ENCODE assay signal across 9 mouse cellular contexts in the genomic region with DNA sequence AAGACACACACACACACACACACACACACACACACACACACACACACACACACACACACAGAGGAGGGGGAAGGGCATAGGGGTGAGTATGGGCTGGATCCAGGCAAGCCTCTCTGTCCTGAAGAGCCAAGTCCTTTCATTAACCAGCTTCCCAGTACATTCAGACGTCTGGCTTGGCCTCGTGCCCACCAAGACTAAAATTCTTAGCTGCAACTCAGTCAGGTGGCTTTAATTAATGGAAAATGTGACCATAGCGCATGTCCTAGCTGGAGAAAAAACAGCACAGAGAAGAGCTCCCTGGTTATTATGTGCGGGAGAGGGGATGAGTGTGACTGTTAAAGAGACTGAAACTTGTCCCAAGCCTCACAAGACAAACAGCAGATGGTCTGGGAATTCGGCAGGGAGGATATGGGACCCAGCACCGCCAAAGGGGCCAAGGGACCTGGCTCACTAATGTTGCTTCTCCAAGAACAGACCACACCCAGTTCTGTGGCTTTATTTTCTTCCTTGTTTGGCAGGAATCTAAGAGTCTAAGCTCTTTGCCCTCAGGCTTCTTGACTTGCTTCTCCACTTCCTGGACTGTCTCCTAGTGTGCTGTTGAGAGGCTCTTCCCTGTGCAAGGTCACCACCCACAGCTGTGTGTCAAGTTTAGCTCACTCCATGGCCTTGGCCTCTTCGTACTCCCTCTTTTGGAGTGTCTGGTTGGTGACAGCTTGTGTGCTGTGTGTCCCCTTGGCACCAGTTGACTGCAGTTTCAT. TPM values are rescaled to one million over a fixed set of nuclear protein-coding genes. Genes with fewer than 3 reads are reported as not detected.
A peak's percentile ranks its signal among the peaks of the same experiment; 100 is the strongest.
DNase-seq lines count a peak whose midpoint lies in the region; ATAC-seq lines count a peak whose summit lies in the region.
"Had no signal": no experiment of that assay in that cellular context is flagged by ENCODE, and none has a peak within 500 bp of the region (broad histone marks: within the 10 kb centered on the region; RNA-seq: fewer than 3 reads in every experiment).

No protein-coding gene starts in this region.

- ATAC-seq in forebrain, embryonic 12.5 days (ENCODE audit: low FRiP score), result peak; percentile 55; the same call in 1 of the 2 replicates
- no peak for ATAC-seq in hindbrain, embryonic 11.5 days (ENCODE audit: low FRiP score)
- peak; percentile 85 for ATAC-seq in limb, embryonic 13.5 days (ENCODE audit: low FRiP score, low read depth)

- peak overlapping the region; percentile 42; the same call in 1 of the 2 replicates for H3K27ac ChIP-seq in forebrain, embryonic 12.5 days
- H3K27ac ChIP-seq in hindbrain, embryonic 11.5 days (ENCODE audit: low read depth, low read length), result no peak overlapping the region
- peak overlapping the region; percentile 82 for H3K27ac ChIP-seq in limb, embryonic 13.5 days

- no peaks in the 10 kb centered on the region for H3K27me3 ChIP-seq in forebrain, embryonic 12.5 days
- no peaks in the 10 kb centered on the region for H3K27me3 ChIP-seq in hindbrain, embryonic 11.5 days (ENCODE audit: control insufficient read depth, insufficient read depth, low read length)
- no peaks in the 10 kb centered on the region for H3K27me3 ChIP-seq in limb, embryonic 13.5 days

- no peaks in the 10 kb centered on the region for H3K9me3 ChIP-seq in forebrain, embryonic 12.5 days
- H3K9me3 ChIP-seq in hindbrain, embryonic 11.5 days (ENCODE audit: control insufficient read depth, low read length), result no peaks in the 10 kb centered on the region
- H3K9me3 ChIP-seq in limb, embryonic 13.5 days, result no peaks in the 10 kb centered on the region

- H3K4me3 ChIP-seq in forebrain, embryonic 12.5 days (replicated peaks), result no peak overlapping the region
- no peak overlapping the region for H3K4me3 ChIP-seq in hindbrain, embryonic 11.5 days (ENCODE audit: low read depth, low read length)
- no peak overlapping the region for H3K4me3 ChIP-seq in limb, embryonic 13.5 days

- DNase-seq in cerebellum, adult 11 months, result peak; percentile 15
- no peak for DNase-seq in cerebellum, postnatal 36 days
- DNase-seq in NIH3T3 (ENCODE audit: low read depth), result peak; percentile 99
- peak; percentile 25 for DNase-seq in hindbrain, embryonic 11.5 days (ENCODE audit: low spot score)
- peak; percentile 29 for DNase-seq in ovary, postnatal 14 days (ENCODE audit: low spot score)
- DNase-seq in spleen, adult 18-20 months, result no peak

- peaks cover 13% of the 10 kb centered on the region for H3K4me1 ChIP-seq in forebrain, embryonic 12.5 days
- H3K4me1 ChIP-seq in hindbrain, embryonic 11.5 days (replicated peaks; ENCODE audit: control insufficient read depth, insufficient read depth, low read length), result no peaks in the 10 kb centered on the region
- H3K4me1 ChIP-seq in limb, embryonic 13.5 days, result peaks cover 36% of the 10 kb centered on the region

- H3K4me2 ChIP-seq in forebrain, embryonic 12.5 days, result no peak overlapping the region
- no peak overlapping the region for H3K4me2 ChIP-seq in hindbrain, embryonic 11.5 days (replicated peaks; ENCODE audit: low read depth, low read length)
- 0 out of 2 replicates have a peak overlapping the region, but pooled peaks have one; percentile 14 for H3K4me2 ChIP-seq in limb, embryonic 13.5 days (replicated peaks)

- H3K9ac ChIP-seq in forebrain, embryonic 12.5 days, result no peak overlapping the region
- H3K9ac ChIP-seq in hindbrain, embryonic 11.5 days (ENCODE audit: low read depth, low read length), result no peak overlapping the region
- H3K9ac ChIP-seq in limb, embryonic 13.5 days, result no peak overlapping the region

- WGBS in forebrain, embryonic 12.5 days, result 59% methylated on average over 7 of the region's 7 CpGs
- WGBS in hindbrain, embryonic 11.5 days, result 60% methylated on average over 7 of the region's 7 CpGs
- 22% methylated on average over 7 of the region's 7 CpGs for WGBS in limb, embryonic 13.5 days

- H3K36me3 ChIP-seq in forebrain, embryonic 12.5 days (replicated peaks), result no peaks in the 10 kb centered on the region
- H3K36me3 ChIP-seq in hindbrain, embryonic 11.5 days (ENCODE audit: control insufficient read depth, insufficient read depth, low read length), result no peaks in the 10 kb centered on the region
- no peaks in the 10 kb centered on the region for H3K36me3 ChIP-seq in limb, embryonic 13.5 days

RNA-seq across cellular contexts. Expression of a gene that starts 9.1 kb away (rescaled TPM):
- 13.8 and 15.8 TPM in 2 replicates for polyA plus RNA-seq in forebrain, embryonic 12.5 days (2016; fragmentation: Nextera tagmentation; extraction: Ambion mirVana)
- polyA plus RNA-seq in hindbrain, embryonic 11.5 days (2014; fragmentation: Nextera tagmentation; extraction: Ambion mirVana), result 10.4 and 11.5 TPM in 2 replicates
- polyA plus RNA-seq in limb, embryonic 13.5 days (2015; fragmentation: Nextera tagmentation; extraction: Ambion mirVana), result 6.5 and 6.9 TPM in 2 replicates

RNA-seq across cellular contexts. Expression of a gene that starts 27.1 kb away (rescaled TPM):
- not detected in 2 replicates for polyA plus RNA-seq in forebrain, embryonic 12.5 days (2016; fragmentation: Nextera tagmentation; extraction: Ambion mirVana)
- polyA plus RNA-seq in hindbrain, embryonic 11.5 days (2014; fragmentation: Nextera tagmentation; extraction: Ambion mirVana), result not detected in 2 replicates
- 0.04 and 0.05 TPM in 2 replicates for polyA plus RNA-seq in limb, embryonic 13.5 days (2015; fragmentation: Nextera tagmentation; extraction: Ambion mirVana)
- polyA plus RNA-seq: C2C12 had no signal

RNA-seq across cellular contexts. Expression of a gene that starts 35.2 kb away (rescaled TPM):
- not detected in 2 replicates for polyA plus RNA-seq in forebrain, embryonic 12.5 days (2016; fragmentation: Nextera tagmentation; extraction: Ambion mirVana)
- polyA plus RNA-seq in hindbrain, embryonic 11.5 days (2014; fragmentation: Nextera tagmentation; extraction: Ambion mirVana), result 0.27 TPM in 1 of 2 replicates, not detected in the other
- polyA plus RNA-seq in limb, embryonic 13.5 days (2015; fragmentation: Nextera tagmentation; extraction: Ambion mirVana), result 0.15 and 0.33 TPM in 2 replicates

RNA-seq across cellular contexts. Expression of a gene that starts 59.2 kb away (rescaled TPM):
- not detected in 2 replicates for polyA plus RNA-seq in forebrain, embryonic 12.5 days (2016; fragmentation: Nextera tagmentation; extraction: Ambion mirVana)
- not detected in 2 replicates for polyA plus RNA-seq in hindbrain, embryonic 11.5 days (2014; fragmentation: Nextera tagmentation; extraction: Ambion mirVana)
- not detected in 2 replicates for polyA plus RNA-seq in limb, embryonic 13.5 days (2015; fragmentation: Nextera tagmentation; extraction: Ambion mirVana)
- polyA plus RNA-seq: C2C12 had no signal

Comparison
In these comparisons a context has a peak if more than half of its experiments do, and no peak if none do; other contexts are left out.
1. DNase-seq: peak in cerebellum, adult 11 months (single experiment), NIH3T3 (single experiment), hindbrain, embryonic 11.5 days (single experiment) and ovary, postnatal 14 days (single experiment); none in cerebellum, postnatal 36 days (0 of 2) and spleen, adult 18-20 months (0 of 2).